Mouse (Mus musculus) intestine, embryonic 15.5 days (tissue): ENCODE measurements at regions not wholly inside any gene's neighbourhood (a gene's known extent, or its start where the extent isn't known, plus 50 kb on each side); places are given as distances from the start of the nearest gene placed in this dataset.
A peak's percentile ranks its signal among the peaks of the same experiment; 100 is the strongest.

Source experiments
- ATAC-seq: fragments of 200-750 bp; cut with Nextera tagmentation; 2 replicates; pipeline ENCODE4 v1.8.0; 2017; ENCODE audit warnings: moderate TSS enrichment, moderate library complexity
- H3K27ac ChIP-seq: fragments of 300-500 bp; sonication (generic); 2 replicates; pipeline ENCODE4 v1.5.1; 2015; ENCODE audit warnings: mild to moderate bottlenecking, inconsistent platforms
- H3K27me3 ChIP-seq: fragments of 300-500 bp; sonication (generic); replicated peaks from 2 replicates; pipeline ENCODE4 v1.6.1; 2015; ENCODE audit warnings: inconsistent platforms
- H3K36me3 ChIP-seq: fragments of 300-500 bp; sonication (generic); 2 replicates; pipeline ENCODE4 v1.6.1; 2015; ENCODE audit warnings: inconsistent platforms
- H3K4me1 ChIP-seq: fragments of 300-500 bp; sonication (generic); replicated peaks from 2 replicates; pipeline ENCODE4 v1.6.1; 2015; ENCODE audit warnings: inconsistent platforms
- H3K4me2 ChIP-seq: fragments of 300-500 bp; sonication (generic); replicated peaks from 2 replicates; pipeline ENCODE4 v1.6.1; 2015; ENCODE audit warnings: mild to moderate bottlenecking, inconsistent platforms
- H3K4me3 ChIP-seq: fragments of 300-500 bp; sonication (generic); replicated peaks from 2 replicates; pipeline ENCODE4 v1.5.1; 2015; ENCODE audit warnings: inconsistent platforms
- H3K9ac ChIP-seq: fragments of 300-500 bp; sonication (generic); 2 replicates; pipeline ENCODE4 v1.6.1; 2015; ENCODE audit warnings: inconsistent platforms
- H3K9me3 ChIP-seq: fragments of 300-500 bp; sonication (generic); 2 replicates; pipeline ENCODE4 v1.6.1; 2016; ENCODE audit warnings: inconsistent platforms
- WGBS: fragments of 180-500 bp; shearing (Covaris S2); methylation state at CpG from one replicate; pipeline ENCODE4 v1.1.7; 2015; 5-methylcytosine and 5-hydroxymethylcytosine counted together

- H3K4me3 ChIP-seq = no peak overlapping the region
- no peak overlapping the region for H3K9ac ChIP-seq
- H3K9me3 ChIP-seq = no peaks in the 10 kb centered on the region
- no peaks in the 10 kb centered on the region for H3K4me1 ChIP-seq
- H3K27ac ChIP-seq = no peak overlapping the region
- H3K27me3 ChIP-seq = no peaks in the 10 kb centered on the region
- 60% methylated on average over 3 of the region's 3 CpGs for WGBS
- H3K36me3 ChIP-seq = no peaks in the 10 kb centered on the region
- no peak for ATAC-seq
- H3K4me2 ChIP-seq = no peak overlapping the region
Measured at GRCm38 (mm10) chr11:71415451-71415850, 184.9 kb upstream of the Nlrp1b start.

- Histone ChIP-seq H3K4me3 (no peak overlapping the region), H3K27ac (no peak overlapping the region), H3K4me1 (no peaks in the 10 kb centered on the region), H3K9me3 (no peaks in the 10 kb centered on the region), H3K27me3 (no peaks in the 10 kb centered on the region), H3K9ac (no peak overlapping the region), H3K4me2 (no peak overlapping the region), H3K36me3 (no peaks in the 10 kb centered on the region)
- WGBS = 50% methylated on average over 2 of the region's 2 CpGs
- no peak for ATAC-seq
Measured at GRCm38 (mm10) chr11:71422291-71422840, 191.8 kb upstream of the Nlrp1b start.

GRCm38 (mm10) chr11:71423242-71423641, 192.7 kb upstream of the Nlrp1b start:
- Histone ChIP-seq H3K36me3 (no peaks in the 10 kb centered on the region), H3K9ac (no peak overlapping the region), H3K4me1 (no peaks in the 10 kb centered on the region), H3K4me3 (no peak overlapping the region), H3K9me3 (no peaks in the 10 kb centered on the region), H3K27ac (no peak overlapping the region), H3K27me3 (no peaks in the 10 kb centered on the region), H3K4me2 (no peak overlapping the region)
- no peak for ATAC-seq
- WGBS = 69% methylated on average over 3 of the region's 3 CpGs

DNA sequence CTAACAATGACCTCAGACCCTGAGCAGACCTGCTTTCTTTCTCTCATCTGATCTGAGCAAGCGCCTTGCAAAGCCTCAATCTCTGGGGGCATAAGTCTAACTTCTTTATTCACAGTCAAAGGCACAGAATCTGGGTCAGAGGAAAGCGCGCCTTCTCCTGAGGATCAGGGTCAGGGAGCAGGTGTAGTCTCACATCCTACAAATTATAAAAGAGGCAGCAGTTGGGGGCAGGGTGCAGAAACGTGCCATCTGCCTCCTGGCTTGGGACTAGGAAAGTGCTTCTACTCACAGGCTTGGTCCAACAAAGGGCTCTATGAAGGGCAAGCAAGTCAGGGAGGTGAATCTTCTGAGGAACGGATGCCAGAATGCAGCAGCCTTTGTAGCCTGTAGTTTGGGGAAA, 194.3 kb upstream of the Nlrp1b start:
- Histone ChIP-seq H3K4me2 (no peak overlapping the region), H3K9ac (no peak overlapping the region), H3K9me3 (no peaks in the 10 kb centered on the region), H3K4me3 (no peak overlapping the region), H3K27ac (no peak overlapping the region), H3K4me1 (no peaks in the 10 kb centered on the region), H3K27me3 (no peaks in the 10 kb centered on the region), H3K36me3 (no peaks in the 10 kb centered on the region)
- no peak for ATAC-seq
- WGBS = 80% methylated on average over 5 of the region's 5 CpGs

- Histone ChIP-seq H3K9me3 (no peaks in the 10 kb centered on the region), H3K36me3 (no peaks in the 10 kb centered on the region), H3K27me3 (no peaks in the 10 kb centered on the region), H3K4me1 (no peaks in the 10 kb centered on the region), H3K27ac (no peak overlapping the region), H3K4me3 (no peak overlapping the region), H3K4me2 (no peak overlapping the region), H3K9ac (no peak overlapping the region)
- WGBS = 81% methylated on average over 22 of the region's 22 CpGs
- ATAC-seq = no peak
Measured at GRCm38 (mm10) chr11:71429739-71430138, 199.2 kb upstream of the Nlrp1b start.

GRCm38 (mm10) chr11:71434241-71434640, 203.7 kb upstream of the Nlrp1b start:
- H3K36me3 ChIP-seq = no peaks in the 10 kb centered on the region
- 70% methylated on average over 6 of the region's 6 CpGs for WGBS
- no peak overlapping the region for H3K9ac ChIP-seq
- no peaks in the 10 kb centered on the region for H3K9me3 ChIP-seq
- H3K4me2 ChIP-seq = no peak overlapping the region
- ATAC-seq = no peak
- H3K27me3 ChIP-seq = no peaks in the 10 kb centered on the region
- no peak overlapping the region for H3K27ac ChIP-seq
- no peaks in the 10 kb centered on the region for H3K4me1 ChIP-seq
- H3K4me3 ChIP-seq = no peak overlapping the region

GRCm38 (mm10) chr11:71434886-71435285, 204.4 kb upstream of the Nlrp1b start:
- Histone ChIP-seq H3K9ac (no peak overlapping the region), H3K4me1 (no peaks in the 10 kb centered on the region), H3K4me3 (no peak overlapping the region), H3K4me2 (no peak overlapping the region), H3K9me3 (no peaks in the 10 kb centered on the region), H3K27ac (no peak overlapping the region), H3K36me3 (no peaks in the 10 kb centered on the region), H3K27me3 (0 out of 2 replicates have a peak, but pooled peaks cover 2% of the 10 kb centered on the region)
- ATAC-seq = no peak
- WGBS = 86% methylated on average over 5 of the region's 5 CpGs

- WGBS = 64% methylated on average over 8 of the region's 8 CpGs
- no peak for ATAC-seq
Measured at GRCm38 (mm10) chr11:71435745-71436144, 205.2 kb upstream of the Nlrp1b start.

GRCm38 (mm10) chr11:71436335-71436734, 205.8 kb upstream of the Nlrp1b start:
- ATAC-seq = no peak
- H3K4me3 ChIP-seq = no peak overlapping the region
- no peaks in the 10 kb centered on the region for H3K36me3 ChIP-seq
- 63% methylated on average over 1 of the region's 1 CpGs for WGBS
- H3K4me2 ChIP-seq = no peak overlapping the region
- H3K9ac ChIP-seq = no peak overlapping the region
- no peaks in the 10 kb centered on the region for H3K4me1 ChIP-seq
- no peak overlapping the region for H3K27ac ChIP-seq
- no peaks in the 10 kb centered on the region for H3K9me3 ChIP-seq
- H3K27me3 ChIP-seq = 0 out of 2 replicates have a peak, but pooled peaks cover 9% of the 10 kb centered on the region

More at GRCm38 (mm10) chr11:71435745-71436144, 205.2 kb upstream of the Nlrp1b start:
- Histone ChIP-seq H3K4me3 (no peak overlapping the region), H3K27me3 (0 out of 2 replicates have a peak, but pooled peaks cover 9% of the 10 kb centered on the region), H3K4me2 (no peak overlapping the region), H3K27ac (no peak overlapping the region), H3K36me3 (no peaks in the 10 kb centered on the region), H3K4me1 (no peaks in the 10 kb centered on the region), H3K9ac (no peak overlapping the region), H3K9me3 (no peaks in the 10 kb centered on the region)

DNA sequence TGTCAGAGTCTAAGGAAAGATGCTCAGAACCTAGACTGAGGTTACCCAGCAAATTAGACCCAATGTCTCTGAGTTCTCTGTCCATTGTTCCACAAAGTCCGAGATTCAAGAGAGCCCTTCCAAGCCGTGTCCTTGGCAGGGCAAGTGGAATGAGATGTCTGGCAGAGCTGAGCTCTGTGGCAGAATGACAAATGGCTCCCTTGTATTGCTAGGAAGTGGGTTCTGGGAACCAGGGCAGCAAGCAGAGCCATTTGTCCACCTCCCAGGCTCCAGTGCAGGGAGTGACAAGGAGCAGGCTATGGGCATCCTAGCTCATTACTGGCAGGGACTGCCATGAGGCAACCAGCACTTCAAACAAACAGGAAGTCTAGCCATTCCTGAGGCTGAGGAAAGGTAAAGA, 206.3 kb upstream of the Nlrp1b start:
- H3K27me3 ChIP-seq = 0 out of 2 replicates have a peak, but pooled peaks cover 9% of the 10 kb centered on the region
- H3K36me3 ChIP-seq = no peaks in the 10 kb centered on the region
- no peak overlapping the region for H3K27ac ChIP-seq
- 46% methylated on average over 2 of the region's 2 CpGs for WGBS
- no peak for ATAC-seq
- H3K4me2 ChIP-seq = no peak overlapping the region
- no peak overlapping the region for H3K9ac ChIP-seq
- no peaks in the 10 kb centered on the region for H3K4me1 ChIP-seq
- no peaks in the 10 kb centered on the region for H3K9me3 ChIP-seq
- no peak overlapping the region for H3K4me3 ChIP-seq

DNA sequence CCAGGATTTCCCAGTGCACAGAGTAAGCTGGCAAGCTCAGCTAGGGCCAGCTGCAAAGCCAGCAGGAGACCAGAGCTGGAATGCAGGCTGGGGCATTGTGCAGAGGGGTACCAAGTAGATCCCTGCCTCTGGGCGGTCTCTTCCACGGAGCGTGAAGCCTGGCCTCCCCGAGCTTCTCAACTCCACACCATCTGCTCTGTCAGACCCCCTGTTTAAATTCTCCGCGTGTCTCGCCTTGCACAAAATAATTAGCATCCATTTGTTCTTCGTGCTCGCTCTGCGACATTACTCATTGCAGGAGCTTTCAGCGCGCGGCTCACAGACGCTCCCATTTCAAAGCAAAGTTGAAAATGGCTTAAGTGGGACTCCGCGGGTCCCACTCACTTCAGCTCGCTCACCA, 209.3 kb upstream of the Nlrp1b start:
- H3K36me3 ChIP-seq = no peaks in the 10 kb centered on the region
- no peak overlapping the region for H3K27ac ChIP-seq
- no peak for ATAC-seq
- no peak overlapping the region for H3K9ac ChIP-seq
- no peak overlapping the region for H3K4me3 ChIP-seq
- 0 out of 2 replicates have a peak overlapping the region, but pooled peaks have one; percentile 14 for H3K4me2 ChIP-seq
- H3K4me1 ChIP-seq = no peaks in the 10 kb centered on the region
- H3K27me3 ChIP-seq = 0 out of 2 replicates have a peak, but pooled peaks cover 9% of the 10 kb centered on the region
- no peaks in the 10 kb centered on the region for H3K9me3 ChIP-seq
- WGBS = 10% methylated on average over 17 of the region's 17 CpGs

GRCm38 (mm10) chr11:71440392-71440791, 209.9 kb upstream of the Nlrp1b start:
- Histone ChIP-seq H3K9ac (no peak overlapping the region), H3K4me3 (no peak overlapping the region), H3K4me1 (no peaks in the 10 kb centered on the region), H3K27me3 (0 out of 2 replicates have a peak, but pooled peaks cover 9% of the 10 kb centered on the region), H3K27ac (no peak overlapping the region), H3K9me3 (no peaks in the 10 kb centered on the region), H3K4me2 (no peak overlapping the region), H3K36me3 (no peaks in the 10 kb centered on the region)
- no peak for ATAC-seq
- 55% methylated on average over 10 of the region's 10 CpGs for WGBS

DNA sequence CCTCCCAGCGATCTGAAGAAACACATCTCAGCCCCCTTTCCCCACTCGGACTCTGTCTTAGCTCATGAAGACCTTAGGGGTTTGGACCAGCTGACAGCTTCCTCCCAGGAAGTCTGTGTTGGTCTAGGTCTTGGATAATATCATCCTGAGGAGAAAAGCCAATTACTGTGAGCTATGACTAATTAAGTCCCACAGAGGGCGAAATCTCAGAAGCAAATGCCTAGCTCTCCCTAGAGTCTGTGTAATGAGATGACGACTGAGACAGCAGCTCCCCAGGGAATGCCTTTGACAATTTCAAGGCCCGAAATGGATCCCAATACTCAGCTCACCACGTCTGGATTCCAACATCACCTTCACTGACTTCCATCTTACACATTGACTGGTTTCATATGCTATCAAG, 213.5 kb upstream of the Nlrp1b start:
- Histone ChIP-seq H3K27ac (no peak overlapping the region), H3K4me1 (no peaks in the 10 kb centered on the region), H3K4me2 (no peak overlapping the region), H3K9me3 (no peaks in the 10 kb centered on the region), H3K36me3 (no peaks in the 10 kb centered on the region), H3K27me3 (0 out of 2 replicates have a peak, but pooled peaks cover 9% of the 10 kb centered on the region), H3K4me3 (no peak overlapping the region), H3K9ac (no peak overlapping the region)
- 60% methylated on average over 6 of the region's 6 CpGs for WGBS
- ATAC-seq = no peak
